Mouse (Mus musculus) CH12.LX (cell line): ENCODE results near the gene Hps6.

ENCODE experiments used
- CTCF ChIP-seq, 2 experiments: IDR thresholded peaks in 1 of 2; conservative IDR thresholded peaks in 1 of 2; 2 replicates each; pipeline ENCODE4 v1.5.1; 2011 to 2012; ENCODE audit warnings: low read depth in 2 of 2, low read length in 2 of 2, improper control_type of control experiment in 1 of 2, inconsistent platforms in 1 of 2, mild to moderate bottlenecking in 1 of 2, moderate library complexity in 1 of 2
- ETS1 ChIP-seq: conservative IDR thresholded peaks from 2 replicates; pipeline ENCODE4 v1.6.1; 2012; ENCODE audit warnings: low read depth, mild to moderate bottlenecking, inconsistent platforms, low read length, improper control_type of control experiment, moderate library complexity
- IRF4 ChIP-seq: IDR thresholded peaks from 2 replicates; pipeline ENCODE4 v1.6.1; 2014; ENCODE audit warnings: low read depth, mild to moderate bottlenecking, inconsistent platforms, low read length, improper control_type of control experiment
- MAFK ChIP-seq: IDR thresholded peaks from 2 replicates; pipeline ENCODE4 v1.6.1; 2011; ENCODE audit warnings: low read length, improper control_type of control experiment; ENCODE audit not compliant: insufficient replicate concordance
- TCF12 ChIP-seq: IDR thresholded peaks from 2 replicates; pipeline ENCODE4 v1.6.1; 2014; ENCODE audit warnings: low read depth, mild to moderate bottlenecking, inconsistent platforms, low read length, improper control_type of control experiment
- UBTF ChIP-seq: IDR thresholded peaks from 2 replicates; pipeline ENCODE4 v1.6.1; 2012; ENCODE audit warnings: low read depth, mild to moderate bottlenecking, inconsistent platforms, low read length, improper control_type of control experiment, moderate library complexity

GRCm38 (mm10) chr19:45960770-45961169 is 42.5 kb upstream of the Hps6 start:
- TF ChIP-seq UBTF (no peak), CTCF (conservative IDR thresholded peaks at IDR 0.05 in 1 of 2, IDR thresholded peaks at IDR 0.05 in 1 of 2; ENCODE audit: low read depth in 2 of 2, low read length in 2 of 2) (no peak), TCF12 (no peak), MAFK (no peak), ETS1 (no peak), IRF4 (no peak)
